Mouse (Mus musculus) megakaryocyte, embryonic 14.5 days (primary cell): Measurements from ENCODE around the gene Efna1.

Experiments
- FLI1 ChIP-seq: IDR thresholded peaks from 2 replicates; pipeline ENCODE4 v1.6.1; 2012; ENCODE audit warnings: low read length, inconsistent platforms, mixed read lengths
- GATA1 ChIP-seq: IDR thresholded peaks from 3 replicates; pipeline ENCODE4 v1.6.1; 2012; ENCODE audit warnings: mixed read lengths, low read length, inconsistent platforms, borderline replicate concordance

GRCm38 (mm10) chr3:89250435-89251040 is 30.4 kb downstream of the Efna1 start:
- TF ChIP-seq GATA1 (no peak), FLI1 (no peak)
